Mouse (Mus musculus) thymus, postnatal 0 days (tissue): ENCODE data around the gene Golga1. TPM values are rescaled to one million over a fixed set of nuclear protein-coding genes. Genes with fewer than 3 reads are reported as not detected.
A peak's percentile ranks its signal among the peaks of the same experiment; 100 is the strongest.

ENCODE experiments used
- DNase-seq: peaks from one replicate; pipeline ENCODE4 v3.0.0-alpha.2; 2015; ENCODE audit warnings: low spot score
- polyA plus RNA-seq: library from polyadenylated mRNA; unstranded; fragments of >200 nt; fragmentation: Nextera tagmentation; extraction: Ambion mirVana; gene quantifications from 2 replicates; pipeline ENCODE4 v1.2.1, GENCODE M21; 2015

Golga1 gene
- polyA plus RNA-seq, 1 experiment from 2014 or later = 30.2 TPM

- DNase-seq = peak; percentile 94
These were observed 57.5 kb downstream of the Golga1 start for GRCm38 (mm10) chr2:39007865-39008264.

- DNase-seq = no peak
These were observed 59.1 kb downstream of the Golga1 start for GRCm38 (mm10) chr2:39006149-39006730.

GRCm38 (mm10) chr2:39005574-39006079, 59.7 kb downstream of the Golga1 start, which contains the start of gene Rpl35:
Gene Rpl35 (minus strand): TSS chr2:39005624.
- peak; percentile 58 for DNase-seq

GRCm38 (mm10) chr2:39004880-39005435, 60.4 kb downstream of the Golga1 start, which contains the start of gene Arpc5l:
Gene Arpc5l (plus strand): TSS chr2:39005348.
- DNase-seq = peak; percentile 94

GRCm38 (mm10) chr2:39004372-39004771, 61.0 kb downstream of the Golga1 start:
- peak; percentile 43 for DNase-seq

DNA sequence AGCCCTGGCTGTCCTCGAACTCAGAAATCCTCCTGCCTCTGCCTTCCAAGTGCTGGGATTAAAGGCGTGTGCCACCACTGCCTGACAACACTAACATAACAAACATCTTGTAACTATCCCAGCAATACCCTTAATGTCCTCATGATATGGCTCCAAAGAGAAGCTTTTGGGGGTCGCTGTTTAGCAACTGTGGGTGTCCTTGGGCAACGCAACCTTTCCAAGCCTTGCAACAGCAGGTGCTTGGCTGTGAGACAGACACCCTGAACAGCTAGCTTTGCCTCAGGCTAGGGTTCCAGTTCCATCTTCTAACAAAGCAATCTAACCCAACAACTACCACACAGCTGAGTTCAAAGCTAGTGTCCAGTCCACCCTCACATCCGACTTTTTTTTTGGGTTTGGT, 61.8 kb downstream of the Golga1 start:
- no peak for DNase-seq

GRCm38 (mm10) chr2:39003106-39003505, 62.2 kb downstream of the Golga1 start:
- no peak for DNase-seq

DNA sequence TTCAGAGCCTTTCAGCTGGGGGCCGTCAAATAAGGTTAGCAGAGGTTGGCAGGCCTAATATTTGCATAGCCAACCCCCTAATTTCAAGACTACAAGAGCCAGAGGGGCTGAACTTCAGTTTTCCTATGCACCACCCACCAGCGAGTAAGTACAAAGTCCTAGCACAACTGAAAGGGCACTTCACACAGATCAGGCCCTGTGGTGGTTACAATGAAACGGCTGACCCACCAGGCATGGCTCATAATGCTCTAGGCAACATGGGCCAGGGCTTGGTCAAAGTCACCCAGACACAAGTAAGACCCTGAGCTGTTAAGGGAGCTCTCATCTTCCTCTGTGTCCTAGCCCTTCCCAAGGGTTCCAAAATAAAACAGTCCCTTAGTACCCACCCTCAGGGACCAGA, 63.5 kb downstream of the Golga1 start:
- no peak for DNase-seq

GRCm38 (mm10) chr2:39000587-39000919, 64.8 kb downstream of the Golga1 start:
- no peak for DNase-seq

GRCm38 (mm10) chr2:38999910-39000586, 65.3 kb downstream of the Golga1 start:
- no peak for DNase-seq

GRCm38 (mm10) chr2:38999381-38999780, 66.0 kb downstream of the Golga1 start:
- no peak for DNase-seq

- DNase-seq = peak; percentile 84
These were observed 67.7 kb downstream of the Golga1 start, which contains the start of gene Wdr38 for GRCm38 (mm10) chr2:38997386-38998374. Gene Wdr38 (plus strand): TSS chr2:38997476.

GRCm38 (mm10) chr2:38992452-38992851, 72.9 kb downstream of the Golga1 start:
- no peak for DNase-seq

GRCm38 (mm10) chr2:38992004-38992403, 73.3 kb downstream of the Golga1 start:
- DNase-seq = no peak

DNA sequence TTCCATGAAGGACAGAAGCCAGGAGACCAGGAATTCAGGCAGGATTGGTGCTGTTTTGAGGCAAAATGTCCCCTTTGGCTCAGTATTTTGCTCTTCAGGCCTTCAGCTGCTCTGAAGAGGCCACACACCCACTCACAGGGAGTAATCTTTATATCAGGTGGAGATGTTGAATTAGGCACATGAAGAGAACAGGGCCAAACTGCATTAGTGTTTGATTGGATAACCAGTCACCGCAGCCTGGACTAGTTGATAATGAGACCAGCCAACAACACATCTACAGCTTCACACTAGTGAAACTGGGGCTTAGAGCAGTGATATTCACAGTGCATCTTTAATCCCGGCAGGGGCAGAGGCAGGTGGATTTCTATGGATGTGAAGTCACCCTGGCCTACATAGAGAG, 76.4 kb downstream of the Golga1 start:
- no peak for DNase-seq

DNA sequence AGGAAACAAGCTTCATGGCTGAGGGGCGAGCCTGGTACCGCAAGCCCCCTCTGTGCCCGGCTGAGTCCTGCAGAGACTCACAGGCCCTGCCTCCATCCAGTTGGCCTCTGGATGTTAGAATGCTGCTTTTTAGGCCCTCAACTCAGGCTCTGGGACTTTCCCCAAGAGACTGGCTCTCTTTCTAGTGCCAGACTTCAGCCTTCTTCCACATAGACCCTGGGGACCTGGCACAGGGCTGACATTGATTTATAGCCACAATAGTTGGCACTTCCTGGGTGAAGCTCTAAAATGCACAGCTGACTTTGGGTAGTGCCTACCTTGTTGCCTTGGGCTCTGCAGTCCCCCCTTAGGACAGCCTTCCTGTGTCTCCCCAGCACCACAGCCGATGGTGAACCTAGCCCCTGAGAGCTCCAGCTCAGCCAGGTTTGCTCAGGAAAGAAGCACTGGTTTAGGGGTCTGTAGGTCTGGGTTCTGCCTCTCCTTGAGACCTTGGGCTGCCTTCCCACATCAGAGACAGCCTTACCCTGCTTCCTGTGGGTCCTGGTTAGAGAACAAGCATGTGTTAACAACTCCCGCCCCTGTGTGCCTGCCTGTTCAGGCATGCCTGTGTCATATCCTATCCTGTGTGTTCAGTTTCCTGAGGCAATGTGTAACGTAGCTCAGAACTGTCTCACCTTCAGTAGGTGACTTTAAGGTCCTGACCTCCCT, 77.4 kb downstream of the Golga1 start:
- peak; percentile 71 for DNase-seq

- DNase-seq = no peak
These were observed 78.0 kb downstream of the Golga1 start for GRCm38 (mm10) chr2:38987371-38987770.

DNA sequence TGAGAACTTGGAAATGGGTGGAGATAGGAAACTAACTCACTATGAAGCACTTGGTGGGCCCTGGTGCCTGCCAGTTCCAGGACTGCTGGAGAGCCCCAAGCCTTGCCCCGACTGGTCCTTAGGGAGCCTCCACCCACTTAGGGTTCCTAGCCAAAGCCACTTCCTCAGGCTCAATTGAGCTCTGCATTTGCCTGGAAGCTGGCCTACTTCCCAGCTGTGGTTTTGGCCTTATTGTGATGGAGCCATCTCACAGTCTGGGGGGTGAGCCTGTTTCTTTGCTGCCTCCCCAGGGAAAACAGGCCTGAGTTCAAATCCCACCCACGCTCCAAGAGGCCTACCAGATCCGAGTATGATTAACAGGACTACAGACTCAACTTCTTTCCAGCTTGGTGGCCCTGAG, 78.8 kb downstream of the Golga1 start:
- no peak for DNase-seq

DNA sequence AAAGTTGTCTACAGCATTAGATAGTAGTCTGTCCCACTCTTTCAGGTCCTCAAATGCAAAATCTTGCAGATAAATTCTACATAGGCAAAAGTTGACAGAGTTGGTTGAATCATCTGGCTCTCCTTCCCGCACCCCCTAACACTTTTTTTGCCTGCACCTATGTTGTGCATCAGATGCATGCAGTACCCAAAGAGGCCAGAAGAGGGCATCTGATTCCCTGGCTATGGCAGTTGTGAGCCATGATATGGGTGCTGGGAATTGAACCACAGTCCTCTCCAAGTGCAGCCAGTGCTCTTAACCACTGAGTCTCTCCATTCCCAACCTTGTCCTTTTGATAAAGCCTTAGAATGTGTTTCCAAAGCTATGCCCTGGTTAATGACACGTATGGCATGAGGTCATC, 81.9 kb downstream of the Golga1 start:
- DNase-seq = no peak

- no peak for DNase-seq
These were observed 87.5 kb downstream of the Golga1 start for GRCm38 (mm10) chr2:38977837-38978236.
